Mouse (Mus musculus) granulocyte monocyte progenitor cell, adult 5-6 weeks (primary cell): Measurements from ENCODE around the gene Esyt3. TPM values are rescaled to one million over a fixed set of nuclear protein-coding genes. Genes with fewer than 3 reads are reported as not detected.

Experiments used
- total RNA-seq, 2 experiments: library from RNA; stranded (forward) in 1 of 2; stranded (reverse) in 1 of 2; fragments of 200-712, 200-1000 nt in 1 of 2; fragments of >200 nt in 1 of 2; fragmentation: Nextera tagmentation in 1 of 2; gene quantifications; 2 replicates each; pipeline ENCODE4 v1.2.3; 2014 to 2017

Esyt3 gene
- total RNA-seq, 2 experiments from 2014 or later = not detected

Other genes with a start within 250 kb of the Esyt3 start
- gene Pik3cb, start 217.9 kb downstream of the Esyt3 start, total RNA-seq (2014; fragmentation: Nextera tagmentation) = 9.9 and 10.5 TPM in 2 replicates
- 4.6 and 5.6 TPM in 2 replicates for gene Pik3cb, start 217.9 kb downstream of the Esyt3 start, total RNA-seq (2017)
- not detected in 2 replicates for gene Faiml, start 121.3 kb downstream of the Esyt3 start, total RNA-seq (2014; fragmentation: Nextera tagmentation)
- gene Faiml, start 121.3 kb downstream of the Esyt3 start, total RNA-seq (2017) = not detected in 2 replicates
- 27.0 and 29.7 TPM in 2 replicates for gene Cep70, start 115.2 kb downstream of the Esyt3 start, total RNA-seq (2014; fragmentation: Nextera tagmentation)
- 22.8 and 50.5 TPM in 2 replicates for gene Cep70, start 115.2 kb downstream of the Esyt3 start, total RNA-seq (2017)
- 6.7 and 19.6 TPM in 2 replicates for gene Mras, start 78.8 kb upstream of the Esyt3 start, total RNA-seq (2014; fragmentation: Nextera tagmentation)
- gene Mras, start 78.8 kb upstream of the Esyt3 start, total RNA-seq (2017) = 3.2 and 9.2 TPM in 2 replicates
- not detected in 2 replicates for gene Nme9, start 92.9 kb upstream of the Esyt3 start, total RNA-seq (2014; fragmentation: Nextera tagmentation)
- gene Nme9, start 92.9 kb upstream of the Esyt3 start, total RNA-seq (2017) = not detected in 2 replicates
- gene Armc8, start 210.3 kb upstream of the Esyt3 start, total RNA-seq (2014; fragmentation: Nextera tagmentation) = 23.7 and 28.9 TPM in 2 replicates
- 28.1 and 30.5 TPM in 2 replicates for gene Armc8, start 210.3 kb upstream of the Esyt3 start, total RNA-seq (2017)
- 26.2 and 39.6 TPM in 2 replicates for gene Dbr1, start 217.2 kb upstream of the Esyt3 start, total RNA-seq (2014; fragmentation: Nextera tagmentation)
- gene Dbr1, start 217.2 kb upstream of the Esyt3 start, total RNA-seq (2017) = 50.5 and 65.8 TPM in 2 replicates